Mouse (Mus musculus): Measurements from ENCODE around the gene Gm20388. TPM values are rescaled to one million over a fixed set of nuclear protein-coding genes. Genes with fewer than 3 reads are reported as not detected.
A peak's percentile ranks its signal among the peaks of the same experiment; 100 is the strongest.

Gm20388 gene
- polyA plus RNA-seq, 1 experiment from 2014 or later = 5.5 TPM

- Histone ChIP-seq H3K27me3 (ENCODE audit: poor library complexity, severe bottlenecking) (no peaks in the 10 kb centered on the region), H3K27ac (no peak overlapping the region), H3K9me3 (0 out of 2 replicates have a peak, but pooled peaks cover 1% of the 10 kb centered on the region), H3K36me3 (replicated peaks) (no peaks in the 10 kb centered on the region), H3K4me1 (peaks cover 8% of the 10 kb centered on the region), H3K4me3 (no peak overlapping the region)
- 90% methylated on average over 8 of the region's 8 CpGs for WGBS
- DNase-seq (ENCODE audit: extremely low spot score, low spot score) = no peak
Measured at GRCm38 (mm10) chr8:120065611-120066010, 155.0 kb downstream of the Gm20388 start.

GRCm38 (mm10) chr8:120066226-120066625 lies 155.6 kb downstream of the Gm20388 start:
- no peaks in the 10 kb centered on the region for H3K27me3 ChIP-seq (ENCODE audit: poor library complexity, severe bottlenecking)
- 92% methylated on average over 4 of the region's 4 CpGs for WGBS
- no peak for DNase-seq (ENCODE audit: extremely low spot score, low spot score)
- no peaks in the 10 kb centered on the region for H3K36me3 ChIP-seq (replicated peaks)
- H3K4me3 ChIP-seq = no peak overlapping the region
- H3K27ac ChIP-seq = no peak overlapping the region
- no peaks in the 10 kb centered on the region for H3K9me3 ChIP-seq
- peaks cover 8% of the 10 kb centered on the region for H3K4me1 ChIP-seq

GRCm38 (mm10) chr8:120067936-120068668 lies 157.5 kb downstream of the Gm20388 start:
- H3K36me3 ChIP-seq (replicated peaks) = no peaks in the 10 kb centered on the region
- no peak overlapping the region for H3K4me3 ChIP-seq
- H3K27me3 ChIP-seq (ENCODE audit: poor library complexity, severe bottlenecking) = 0 out of 2 replicates have a peak, but pooled peaks cover 3% of the 10 kb centered on the region
- no peaks in the 10 kb centered on the region for H3K9me3 ChIP-seq
- 67% methylated on average over 19 of the region's 19 CpGs for WGBS
- no peak for DNase-seq (ENCODE audit: extremely low spot score, low spot score)
- H3K27ac ChIP-seq = no peak overlapping the region
- H3K4me1 ChIP-seq = peaks cover 14% of the 10 kb centered on the region

- Histone ChIP-seq H3K9me3 (no peaks in the 10 kb centered on the region), H3K36me3 (replicated peaks) (no peaks in the 10 kb centered on the region), H3K4me3 (no peak overlapping the region), H3K27me3 (ENCODE audit: poor library complexity, severe bottlenecking) (peaks cover 10% of the 10 kb centered on the region), H3K27ac (no peak overlapping the region), H3K4me1 (peaks cover 27% of the 10 kb centered on the region)
- 27% methylated on average over 4 of the region's 4 CpGs for WGBS
- peak; percentile 81 for DNase-seq (ENCODE audit: extremely low spot score, low spot score)
Measured at GRCm38 (mm10) chr8:120071684-120072083, 161.0 kb downstream of the Gm20388 start.

GRCm38 (mm10) chr8:120072259-120072658 lies 161.6 kb downstream of the Gm20388 start:
- Histone ChIP-seq H3K36me3 (replicated peaks) (no peaks in the 10 kb centered on the region), H3K27me3 (ENCODE audit: poor library complexity, severe bottlenecking) (peaks cover 10% of the 10 kb centered on the region), H3K9me3 (no peaks in the 10 kb centered on the region), H3K4me3 (no peak overlapping the region), H3K27ac (no peak overlapping the region), H3K4me1 (peaks cover 27% of the 10 kb centered on the region)
- WGBS = 77% methylated on average over 9 of the region's 9 CpGs
- no peak for DNase-seq (ENCODE audit: extremely low spot score, low spot score)

- Histone ChIP-seq H3K9me3 (no peaks in the 10 kb centered on the region), H3K4me1 (peaks cover 27% of the 10 kb centered on the region), H3K4me3 (no peak overlapping the region), H3K27me3 (ENCODE audit: poor library complexity, severe bottlenecking) (peaks cover 10% of the 10 kb centered on the region), H3K36me3 (replicated peaks) (no peaks in the 10 kb centered on the region), H3K27ac (no peak overlapping the region)
- WGBS = 87% methylated on average over 8 of the region's 8 CpGs
- no peak for DNase-seq (ENCODE audit: extremely low spot score, low spot score)
Measured at GRCm38 (mm10) chr8:120072827-120073226, 162.2 kb downstream of the Gm20388 start.

- H3K9me3 ChIP-seq = no peaks in the 10 kb centered on the region
- H3K36me3 ChIP-seq (replicated peaks) = no peaks in the 10 kb centered on the region
- H3K27ac ChIP-seq = no peak overlapping the region
- no peak for DNase-seq (ENCODE audit: extremely low spot score, low spot score)
- no peak overlapping the region for H3K4me3 ChIP-seq
- 81% methylated on average over 6 of the region's 6 CpGs for WGBS
- H3K27me3 ChIP-seq (ENCODE audit: poor library complexity, severe bottlenecking) = peaks cover 10% of the 10 kb centered on the region
- peaks cover 24% of the 10 kb centered on the region for H3K4me1 ChIP-seq
Measured at GRCm38 (mm10) chr8:120074516-120074915, 163.9 kb downstream of the Gm20388 start.

GRCm38 (mm10) chr8:120075347-120075746 lies 164.7 kb downstream of the Gm20388 start:
- Histone ChIP-seq H3K36me3 (replicated peaks) (no peaks in the 10 kb centered on the region), H3K4me3 (no peak overlapping the region), H3K27ac (0 out of 2 replicates have a peak overlapping the region, but pooled peaks have one; percentile 41), H3K4me1 (peaks cover 24% of the 10 kb centered on the region), H3K9me3 (no peaks in the 10 kb centered on the region), H3K27me3 (ENCODE audit: poor library complexity, severe bottlenecking) (peaks cover 10% of the 10 kb centered on the region)
- DNase-seq (ENCODE audit: extremely low spot score, low spot score) = no peak
- 53% methylated on average over 6 of the region's 6 CpGs for WGBS

GRCm38 (mm10) chr8:120078080-120078479 lies 167.4 kb downstream of the Gm20388 start:
- Histone ChIP-seq H3K4me1 (peaks cover 15% of the 10 kb centered on the region), H3K27ac (no peak overlapping the region), H3K9me3 (no peaks in the 10 kb centered on the region), H3K27me3 (ENCODE audit: poor library complexity, severe bottlenecking) (peaks cover 7% of the 10 kb centered on the region), H3K36me3 (replicated peaks) (peaks cover 25% of the 10 kb centered on the region), H3K4me3 (no peak overlapping the region)
- whole genome bisulfite sequencing = 18% methylated on average over 10 of the region's 10 CpGs
- DNase-seq (ENCODE audit: extremely low spot score, low spot score) = peak; percentile 75

GRCm38 (mm10) chr8:120079361-120079760 lies 168.7 kb downstream of the Gm20388 start:
- DNase-seq (ENCODE audit: extremely low spot score, low spot score) = no peak
- peaks cover 7% of the 10 kb centered on the region for H3K27me3 ChIP-seq (ENCODE audit: poor library complexity, severe bottlenecking)
- peaks cover 15% of the 10 kb centered on the region for H3K4me1 ChIP-seq
- peaks cover 34% of the 10 kb centered on the region for H3K36me3 ChIP-seq (replicated peaks)
- H3K27ac ChIP-seq = no peak overlapping the region
- H3K4me3 ChIP-seq = no peak overlapping the region
- WGBS = 74% methylated on average over 5 of the region's 5 CpGs
- no peaks in the 10 kb centered on the region for H3K9me3 ChIP-seq

GRCm38 (mm10) chr8:120083261-120083660 lies 172.6 kb downstream of the Gm20388 start:
- H3K27ac ChIP-seq = no peak overlapping the region
- DNase-seq (ENCODE audit: extremely low spot score, low spot score) = no peak
- H3K4me3 ChIP-seq = no peak overlapping the region
- no peaks in the 10 kb centered on the region for H3K9me3 ChIP-seq
- 93% methylated on average over 8 of the region's 8 CpGs for WGBS
- H3K4me1 ChIP-seq = peaks cover under 1% of the 10 kb centered on the region; the same call in 1 of the 2 replicates
- H3K27me3 ChIP-seq (ENCODE audit: poor library complexity, severe bottlenecking) = no peaks in the 10 kb centered on the region
- H3K36me3 ChIP-seq (replicated peaks) = peaks cover 72% of the 10 kb centered on the region

GRCm38 (mm10) chr8:120084783-120085182 lies 174.1 kb downstream of the Gm20388 start:
- Histone ChIP-seq H3K36me3 (replicated peaks) (peaks cover 80% of the 10 kb centered on the region), H3K9me3 (no peaks in the 10 kb centered on the region), H3K4me3 (no peak overlapping the region), H3K4me1 (no peaks in the 10 kb centered on the region), H3K27me3 (ENCODE audit: poor library complexity, severe bottlenecking) (no peaks in the 10 kb centered on the region), H3K27ac (no peak overlapping the region)
- no peak for DNase-seq (ENCODE audit: extremely low spot score, low spot score)
- 93% methylated on average over 8 of the region's 8 CpGs for WGBS

- DNase-seq (ENCODE audit: extremely low spot score, low spot score) = no peak
- 88% methylated on average over 7 of the region's 7 CpGs for WGBS
- no peak overlapping the region for H3K27ac ChIP-seq
- no peak overlapping the region for H3K4me3 ChIP-seq
- H3K36me3 ChIP-seq (replicated peaks) = peaks cover 91% of the 10 kb centered on the region
- H3K9me3 ChIP-seq = no peaks in the 10 kb centered on the region; the same call in 1 of the 2 replicates
- H3K27me3 ChIP-seq (ENCODE audit: poor library complexity, severe bottlenecking) = no peaks in the 10 kb centered on the region
- H3K4me1 ChIP-seq = no peaks in the 10 kb centered on the region
Measured at GRCm38 (mm10) chr8:120089511-120089910, 178.9 kb downstream of the Gm20388 start.
